Mouse (Mus musculus): ENCODE results near the gene Gm7735. TPM values are rescaled to one million over a fixed set of nuclear protein-coding genes. Genes with fewer than 3 reads are reported as not detected.
"Not testable (repeated sequence)": the region's sequence is repeated elsewhere in the genome, so short reads cannot be mapped to it uniquely, and the experiment has no call there.

Gene Gm7735
- total RNA-seq (2021) = not detected

DNA sequence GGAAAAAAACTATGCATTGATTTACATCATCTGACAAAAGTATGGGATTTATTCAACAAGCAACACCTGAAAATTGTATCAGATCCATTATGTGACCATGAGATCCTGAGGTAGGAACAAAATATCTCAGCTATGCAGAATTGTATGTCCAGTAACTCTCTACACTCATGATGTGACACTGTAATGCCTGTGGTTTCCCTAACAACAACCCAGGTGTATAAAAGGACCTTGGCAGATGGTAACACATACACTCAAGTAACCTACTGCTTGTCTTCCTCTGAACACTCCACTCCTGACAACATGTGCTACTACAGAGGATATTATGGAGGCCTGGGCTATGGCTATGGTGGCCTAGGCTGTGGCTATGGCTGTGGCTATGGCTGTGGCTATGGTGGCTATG is at the start of gene Gm7735:
Gene Gm7735, plus strand, starts transcription at position 301 of the 400 bp plus-strand sequence.
- intact Hi-C loops (cut with DNase I); DNase-seq: not testable (repeated sequence)

DNA sequence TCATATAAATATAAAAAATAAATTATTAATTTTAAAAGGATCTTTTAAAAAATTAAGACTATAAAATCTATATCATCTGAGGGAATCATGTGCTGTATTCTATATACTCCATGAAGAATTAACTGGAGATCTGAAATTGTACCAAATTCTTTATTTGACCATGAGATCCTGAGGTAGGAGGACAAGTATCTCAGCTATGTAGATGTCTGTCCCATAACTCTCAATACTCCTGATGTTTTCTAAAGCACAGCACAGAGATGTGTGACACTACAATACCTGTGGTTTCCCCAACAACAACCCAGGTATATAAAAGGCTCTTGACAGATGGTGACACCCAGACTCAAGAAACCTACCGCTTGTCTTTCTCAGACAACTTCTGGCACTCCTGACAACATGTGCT is 28.7 kb upstream of the Gm7735 start, which contains the start of gene Gm6358:
Gene Gm6358, plus strand, starts transcription at position 301 of the 400 bp plus-strand sequence.
- no peak for DNase-seq
- intact Hi-C loops (cut with DNase I) = no loop called here

DNA sequence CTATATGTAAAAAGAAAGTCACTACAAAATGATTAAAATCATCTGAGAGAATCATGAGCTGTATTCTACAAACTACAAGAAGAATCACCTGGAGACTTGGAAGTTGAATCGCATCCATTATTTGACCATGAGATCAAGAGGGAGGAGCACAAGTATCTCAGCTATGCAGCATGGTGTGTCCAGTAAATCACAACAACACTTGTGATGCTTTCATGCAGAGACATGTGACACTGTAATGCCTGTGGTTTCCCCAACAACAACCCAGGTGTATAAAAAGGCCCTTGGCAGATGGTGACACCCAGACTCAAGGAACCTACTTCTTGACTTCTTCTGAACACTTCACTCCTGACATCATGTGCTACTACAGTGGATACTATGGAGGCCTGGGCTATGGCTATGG is 18.5 kb upstream of the Gm7735 start, which contains the start of gene Gm10061:
Gene Gm10061, plus strand, starts transcription at position 301 of the 400 bp plus-strand sequence.
- DNase-seq = no peak
- intact Hi-C loops (cut with DNase I) = no loop called here

DNA sequence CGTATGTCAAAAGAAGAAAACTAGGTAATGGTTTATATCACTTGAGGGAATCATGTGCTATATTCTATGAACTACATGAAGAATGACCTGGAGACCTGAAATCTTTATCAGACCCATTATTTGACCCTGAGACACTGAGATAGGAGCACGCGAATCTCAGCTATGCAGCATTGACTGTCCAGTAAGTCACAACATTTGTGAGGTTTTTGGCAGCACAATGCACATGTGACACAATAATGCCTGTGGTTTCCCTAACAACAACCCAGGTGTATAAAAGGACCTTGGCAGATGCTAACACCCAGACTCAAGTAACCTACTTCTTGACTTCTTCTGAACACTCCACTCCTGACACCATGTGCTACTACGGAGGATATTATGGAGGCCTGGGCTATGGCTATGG is 11.6 kb upstream of the Gm7735 start, which contains the start of gene Gm9789:
Gene Gm9789, plus strand, starts transcription at position 301 of the 400 bp plus-strand sequence.
- intact Hi-C loops (cut with DNase I) = no loop called here
- no peak for DNase-seq

DNA sequence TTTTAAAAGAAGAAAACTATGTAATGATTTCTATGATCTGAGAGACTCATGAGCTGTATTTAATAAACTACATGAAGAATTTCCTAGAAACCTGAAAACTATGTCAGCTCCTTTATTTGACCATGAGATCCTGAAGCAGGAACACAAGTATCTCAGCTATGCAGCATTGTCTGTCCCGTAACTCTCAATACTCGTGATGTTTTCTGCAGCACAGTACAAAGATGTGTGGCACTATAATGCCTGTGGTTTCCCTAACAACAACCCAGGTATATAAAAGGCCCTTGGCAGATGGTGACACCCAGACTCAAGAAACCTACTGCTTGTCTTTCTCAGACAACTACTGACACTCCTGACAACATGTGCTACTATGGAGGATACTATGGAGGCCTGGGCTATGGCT is 5.1 kb downstream of the Gm7735 start, which contains the start of gene 1110057P08Rik:
Gene 1110057P08Rik, plus strand, starts transcription at position 301 of the 400 bp plus-strand sequence.
- intact Hi-C loops (cut with DNase I) = no loop called here
- DNase-seq = no peak

DNA sequence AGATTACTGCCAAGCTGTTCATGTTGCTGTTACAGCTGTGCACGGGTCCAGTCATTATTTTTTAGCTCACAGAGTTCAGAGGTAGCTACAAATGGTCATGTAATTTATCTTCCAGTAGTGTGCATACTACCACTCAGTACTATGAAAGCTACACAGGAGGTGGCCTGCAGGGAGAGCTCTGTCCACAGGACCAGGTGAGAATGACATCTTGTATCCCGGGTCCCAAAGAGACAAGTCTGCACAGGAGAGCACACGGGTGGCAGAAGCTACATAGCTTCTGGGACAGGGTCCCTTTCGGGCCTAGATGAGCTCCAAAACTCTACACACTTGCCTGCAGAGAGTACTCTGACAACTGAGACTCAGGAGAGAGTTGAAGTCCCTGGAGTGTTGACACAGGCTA is 19.3 kb downstream of the Gm7735 start:
- no peak for DNase-seq
- intact Hi-C loops (cut with DNase I) = no loop called here

DNA sequence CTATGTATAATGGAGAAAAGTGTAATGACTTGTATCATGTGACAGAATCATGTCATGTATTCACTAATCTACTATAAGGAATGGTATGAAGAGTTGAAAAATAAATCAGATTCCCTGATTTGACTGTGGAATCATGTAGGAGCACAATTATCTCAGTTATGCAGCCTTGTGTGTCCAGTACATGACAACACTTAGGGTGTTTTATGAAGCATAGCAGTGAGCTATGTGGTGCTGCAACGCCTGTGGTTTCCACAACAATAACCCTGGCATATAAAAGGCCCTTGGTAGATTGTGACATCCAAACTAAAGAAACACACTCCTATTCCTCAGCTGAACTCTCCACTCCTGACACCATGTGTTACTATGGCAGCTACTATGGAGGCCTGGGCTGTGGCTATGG is 36.3 kb downstream of the Gm7735 start, which contains the start of gene Krtap20-2:
Gene Krtap20-2, plus strand, starts transcription at position 301 of the 400 bp plus-strand sequence.
- no peak for DNase-seq
- intact Hi-C loops (cut with DNase I) = no loop called here

Other genes with a start within 250 kb of the Gm7735 start
- gene Krtap19-9b, start 237.2 kb upstream of the Gm7735 start, total RNA-seq (2021) = not detected
- not detected for gene Krtap16-3, start 206.6 kb upstream of the Gm7735 start, total RNA-seq (2021)
- gene Krtap22-2, start 158.7 kb upstream of the Gm7735 start, total RNA-seq (2021) = not detected
- gene Gm10229, start 154.2 kb upstream of the Gm7735 start, total RNA-seq (2021) = not detected
- not detected for gene Krtap6-1, start 137.8 kb upstream of the Gm7735 start, total RNA-seq (2021)
- gene Gm10228, start 128.0 kb upstream of the Gm7735 start, total RNA-seq (2021) = not detected
- not detected for gene Krtap6-5, start 121.6 kb upstream of the Gm7735 start, total RNA-seq (2021)
- gene 1110025L11Rik, start 105.5 kb upstream of the Gm7735 start, total RNA-seq (2021) = not detected
- gene Krtap6-3, start 85.5 kb upstream of the Gm7735 start, total RNA-seq (2021) = not detected
- gene Gm6358, start 28.6 kb upstream of the Gm7735 start, total RNA-seq (2021) = not detected
- gene Gm10061, start 18.4 kb upstream of the Gm7735 start, total RNA-seq (2021) = not detected
- gene Gm9789, start 11.5 kb upstream of the Gm7735 start, total RNA-seq (2021) = not detected
- gene 1110057P08Rik, start 5.2 kb downstream of the Gm7735 start, total RNA-seq (2021) = not detected
- not detected for gene Krtap20-2, start 36.4 kb downstream of the Gm7735 start, total RNA-seq (2021)
- gene Krtap21-1, start 234.4 kb downstream of the Gm7735 start, total RNA-seq (2021) = not detected

Measured in heart, postnatal 10 days (tissue).